Mouse (Mus musculus): ENCODE measurements around the gene C87436. TPM values are rescaled to one million over a fixed set of nuclear protein-coding genes. Genes with fewer than 3 reads are reported as not detected.

The C87436 gene
- not detected in 2 replicates for polyA plus RNA-seq (2012; ENCODE audit: insufficient read depth, insufficient read length, low replicate concordance, missing spikeins)

- WGBS, result under 1% methylated on average over 59 of the region's 59 CpGs
- TF ChIP-seq POLR2A (IDR thresholded peaks at IDR 0.05; ENCODE audit: insufficient read depth, low read depth, low read length), result peak; percentile 67
- peak; percentile 40; the same call in 1 of the 2 replicates for TF ChIP-seq CTCF (IDR thresholded peaks at IDR 0.05; ENCODE audit: insufficient read depth, low read depth, low read length)
- Histone ChIP-seq H3K4me1 (ENCODE audit: control insufficient read depth, insufficient read depth, low read length) (peaks cover 5% of the 10 kb centered on the region; the same call in 1 of the 2 replicates), H3K4me3 (ENCODE audit: insufficient read depth, low read depth, low read length) (peak within 1 kb of the TSS; percentile 95), H3K27ac (ENCODE audit: insufficient read depth, low read depth, low read length) (peak within 1 kb of the TSS; percentile 100)
Observed at GRCm38 (mm10) chr6:86438272-86439118, at the start of gene C87436. C87436 (plus strand) TSS chr6:86438374.

DNA sequence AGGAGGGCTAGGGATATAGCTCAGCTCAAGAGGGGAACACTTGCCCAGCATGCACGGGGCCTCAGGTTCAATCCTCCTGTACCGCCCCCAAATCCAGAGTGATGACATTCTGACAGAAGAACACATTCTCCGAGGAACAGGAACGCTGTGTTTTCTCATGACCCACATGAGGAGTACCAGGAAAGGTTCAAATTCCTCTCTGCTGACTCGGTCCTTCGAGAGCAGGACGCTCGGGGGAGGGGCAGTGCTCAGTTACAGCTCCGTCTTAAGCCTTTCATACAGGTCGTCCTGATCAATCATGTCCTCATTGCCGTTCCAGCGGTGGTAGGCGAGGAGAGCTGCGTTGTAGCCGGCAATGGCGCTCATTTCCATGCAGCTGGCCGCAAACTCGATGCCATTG is 49.7 kb upstream of the C87436 start:
- Histone ChIP-seq H3K27ac (ENCODE audit: insufficient read depth, low read depth, low read length) (no peak overlapping the region), H3K4me3 (ENCODE audit: insufficient read depth, low read depth, low read length) (no peak overlapping the region), H3K4me1 (ENCODE audit: control insufficient read depth, insufficient read depth, low read length) (no peaks in the 10 kb centered on the region)
- TF ChIP-seq CTCF (IDR thresholded peaks at IDR 0.05; ENCODE audit: insufficient read depth, low read depth, low read length) (no peak), POLR2A (IDR thresholded peaks at IDR 0.05; ENCODE audit: insufficient read depth, low read depth, low read length) (no peak)
- 87% methylated on average over 18 of the region's 18 CpGs for WGBS

- Histone ChIP-seq H3K4me1 (ENCODE audit: control insufficient read depth, insufficient read depth, low read length) (peaks cover 10% of the 10 kb centered on the region), H3K27ac (ENCODE audit: insufficient read depth, low read depth, low read length) (no peak overlapping the region), H3K4me3 (ENCODE audit: insufficient read depth, low read depth, low read length) (no peak overlapping the region)
- TF ChIP-seq POLR2A (IDR thresholded peaks at IDR 0.05; ENCODE audit: insufficient read depth, low read depth, low read length) (no peak), CTCF (IDR thresholded peaks at IDR 0.05; ENCODE audit: insufficient read depth, low read depth, low read length) (no peak)
- WGBS, result 86% methylated on average over 5 of the region's 5 CpGs
Observed at GRCm38 (mm10) chr6:86391326-86391725, 46.8 kb upstream of the C87436 start.

DNA sequence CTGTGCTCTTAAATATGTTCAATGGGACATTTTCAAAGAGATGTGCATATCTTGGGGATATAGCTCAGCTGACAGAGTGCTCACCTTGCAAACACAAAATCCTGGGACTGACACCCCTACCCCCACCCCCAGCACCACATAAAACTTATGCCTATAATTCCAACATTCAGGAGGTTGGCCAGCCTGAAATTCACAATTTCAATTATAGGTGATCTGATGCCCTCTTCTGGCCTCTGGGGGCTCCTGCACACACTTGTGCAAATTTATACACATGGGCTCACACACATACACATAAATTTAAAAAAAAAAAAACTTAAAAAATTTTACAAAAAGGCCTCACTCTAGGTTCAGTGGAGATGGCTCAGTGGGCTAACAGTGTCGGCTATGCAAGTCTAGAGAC is 45.0 kb upstream of the C87436 start:
- TF ChIP-seq CTCF (IDR thresholded peaks at IDR 0.05; ENCODE audit: insufficient read depth, low read depth, low read length) (no peak), POLR2A (IDR thresholded peaks at IDR 0.05; ENCODE audit: insufficient read depth, low read depth, low read length) (no peak)

GRCm38 (mm10) chr6:86394078-86394720 is 44.0 kb upstream of the C87436 start:
- H3K4me1 ChIP-seq (ENCODE audit: control insufficient read depth, insufficient read depth, low read length), result peaks cover 10% of the 10 kb centered on the region
- WGBS, result 78% methylated on average over 17 of the region's 17 CpGs
- no peak for TF ChIP-seq POLR2A (IDR thresholded peaks at IDR 0.05; ENCODE audit: insufficient read depth, low read depth, low read length)
- H3K27ac ChIP-seq (ENCODE audit: insufficient read depth, low read depth, low read length), result no peak overlapping the region
- H3K4me3 ChIP-seq (ENCODE audit: insufficient read depth, low read depth, low read length), result no peak overlapping the region

More for the DNA sequence above, 45.0 kb upstream of the C87436 start:
- peaks cover 10% of the 10 kb centered on the region for H3K4me1 ChIP-seq (ENCODE audit: control insufficient read depth, insufficient read depth, low read length)
- no peak overlapping the region for H3K4me3 ChIP-seq (ENCODE audit: insufficient read depth, low read depth, low read length)
- WGBS, result 88% methylated on average over 1 of the region's 1 CpGs
- H3K27ac ChIP-seq (ENCODE audit: insufficient read depth, low read depth, low read length), result no peak overlapping the region

GRCm38 (mm10) chr6:86395021-86395420 is 43.2 kb upstream of the C87436 start:
- TF ChIP-seq CTCF (IDR thresholded peaks at IDR 0.05; ENCODE audit: insufficient read depth, low read depth, low read length), result no peak
- no peak for TF ChIP-seq POLR2A (IDR thresholded peaks at IDR 0.05; ENCODE audit: insufficient read depth, low read depth, low read length)
- WGBS, result 72% methylated on average over 9 of the region's 9 CpGs
- peaks cover 10% of the 10 kb centered on the region for H3K4me1 ChIP-seq (ENCODE audit: control insufficient read depth, insufficient read depth, low read length)
- H3K27ac ChIP-seq (ENCODE audit: insufficient read depth, low read depth, low read length), result no peak overlapping the region
- no peak overlapping the region for H3K4me3 ChIP-seq (ENCODE audit: insufficient read depth, low read depth, low read length)

- WGBS, result 4% methylated on average over 10 of the region's 10 CpGs
- no peak for TF ChIP-seq POLR2A (IDR thresholded peaks at IDR 0.05; ENCODE audit: insufficient read depth, low read depth, low read length)
- no peak for TF ChIP-seq CTCF (IDR thresholded peaks at IDR 0.05; ENCODE audit: insufficient read depth, low read depth, low read length)
- H3K4me3 ChIP-seq (ENCODE audit: insufficient read depth, low read depth, low read length), result peak overlapping the region; percentile 92
- H3K27ac ChIP-seq (ENCODE audit: insufficient read depth, low read depth, low read length), result peak overlapping the region; percentile 31; the same call in 1 of the 2 replicates
- H3K4me1 ChIP-seq (ENCODE audit: control insufficient read depth, insufficient read depth, low read length), result peaks cover 10% of the 10 kb centered on the region
Observed at GRCm38 (mm10) chr6:86395969-86396368, 42.2 kb upstream of the C87436 start.

DNA sequence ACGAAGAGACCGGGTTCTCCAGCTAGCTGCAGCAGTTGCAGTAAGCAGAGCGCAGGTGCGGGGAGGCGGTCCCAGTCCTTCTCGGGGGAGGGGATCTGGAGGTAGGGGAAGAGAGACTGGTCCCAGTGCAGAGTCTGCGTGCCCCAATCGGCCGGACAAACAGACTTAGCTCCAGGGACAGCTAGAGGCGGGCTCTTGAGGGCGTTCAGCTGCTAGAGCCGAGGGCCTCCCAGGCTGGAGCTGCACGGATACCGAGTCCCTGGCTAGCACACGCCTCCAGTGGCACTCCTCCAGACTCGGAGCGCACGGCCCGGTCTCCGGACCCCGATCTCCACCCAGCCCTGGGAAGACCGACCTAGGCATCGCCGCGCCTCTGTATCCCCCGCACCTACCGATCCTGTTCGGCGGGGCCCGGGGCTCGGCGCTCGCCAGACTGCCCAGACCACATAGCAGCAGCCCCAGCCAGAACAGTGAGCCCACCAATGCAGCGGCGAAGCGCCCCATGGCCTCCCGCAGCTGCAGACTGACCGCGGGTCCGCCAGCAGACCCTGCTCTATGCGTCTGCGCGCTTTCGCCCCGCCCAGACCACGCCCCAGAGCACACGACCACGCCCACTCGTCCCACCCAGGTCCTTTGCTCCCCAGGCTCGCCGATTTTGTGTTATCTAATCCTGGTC is 41.5 kb upstream of the C87436 start, which contains the start of gene Pcyox1:
TSS of gene Pcyox1 (minus strand) at position 574 of the 676 bp plus-strand sequence.
- Histone ChIP-seq H3K27ac (ENCODE audit: insufficient read depth, low read depth, low read length) (peak within 1 kb of the TSS; percentile 49; the same call in 1 of the 2 replicates), H3K4me3 (ENCODE audit: insufficient read depth, low read depth, low read length) (peak within 1 kb of the TSS; percentile 92), H3K4me1 (ENCODE audit: control insufficient read depth, insufficient read depth, low read length) (peaks cover 10% of the 10 kb centered on the region)
- no peak for TF ChIP-seq CTCF (IDR thresholded peaks at IDR 0.05; ENCODE audit: insufficient read depth, low read depth, low read length)
- peak; percentile 91 for TF ChIP-seq POLR2A (IDR thresholded peaks at IDR 0.05; ENCODE audit: insufficient read depth, low read depth, low read length)
- WGBS, result under 1% methylated on average over 51 of the region's 51 CpGs
